Mouse (Mus musculus): ENCODE results near the gene Abt1. TPM values are rescaled to one million over a fixed set of nuclear protein-coding genes. Genes with fewer than 3 reads are reported as not detected.
A peak's percentile ranks its signal among the peaks of the same experiment; 100 is the strongest.

The Abt1 gene
- polyA plus RNA-seq, 1 experiment from 2014 or later, result 13.1 TPM

DNA sequence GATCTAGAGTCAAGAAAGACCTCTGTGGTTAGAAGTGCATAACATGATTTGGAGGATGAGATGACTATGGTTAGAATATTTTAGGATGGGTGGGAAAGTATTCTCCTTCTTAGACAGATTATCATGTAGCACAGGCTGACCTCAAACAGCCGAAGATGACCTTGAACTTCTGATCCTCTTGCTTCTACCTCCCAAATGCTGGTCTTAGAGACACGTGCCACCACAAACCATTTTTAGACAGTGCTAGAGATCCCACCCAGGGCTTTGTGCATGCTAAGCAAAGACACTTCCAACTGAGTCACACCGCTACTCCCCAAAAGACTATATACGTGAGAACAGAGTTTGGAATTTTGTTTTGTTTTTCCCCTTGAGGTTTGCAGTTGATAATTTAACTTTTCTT lies 38.4 kb upstream of the Abt1 start:
- H3K4me1 ChIP-seq (replicated peaks; ENCODE audit: control insufficient read depth, insufficient read depth, low read length), result peaks cover 39% of the 10 kb centered on the region
- H3K4me3 ChIP-seq (ENCODE audit: low read depth, low read length), result no peak overlapping the region
- H3K9ac ChIP-seq (ENCODE audit: low read depth, low read length), result no peak overlapping the region
- no peak overlapping the region for H3K27ac ChIP-seq (ENCODE audit: low read depth, low read length)
- H3K27me3 ChIP-seq (replicated peaks; ENCODE audit: control insufficient read depth, insufficient read depth, low read length), result no peaks in the 10 kb centered on the region
- WGBS, result 74% methylated on average over 4 of the region's 4 CpGs
- ATAC-seq (replicated peaks; ENCODE audit: low FRiP score) (no peak), DNase-seq (ENCODE audit: low spot score) (no peak)
- no peak overlapping the region for H3K4me2 ChIP-seq
- no peaks in the 10 kb centered on the region for H3K9me3 ChIP-seq (ENCODE audit: control insufficient read depth, low read length)
- H3K36me3 ChIP-seq (ENCODE audit: control insufficient read depth, insufficient read depth, low read length), result no peaks in the 10 kb centered on the region

DNA sequence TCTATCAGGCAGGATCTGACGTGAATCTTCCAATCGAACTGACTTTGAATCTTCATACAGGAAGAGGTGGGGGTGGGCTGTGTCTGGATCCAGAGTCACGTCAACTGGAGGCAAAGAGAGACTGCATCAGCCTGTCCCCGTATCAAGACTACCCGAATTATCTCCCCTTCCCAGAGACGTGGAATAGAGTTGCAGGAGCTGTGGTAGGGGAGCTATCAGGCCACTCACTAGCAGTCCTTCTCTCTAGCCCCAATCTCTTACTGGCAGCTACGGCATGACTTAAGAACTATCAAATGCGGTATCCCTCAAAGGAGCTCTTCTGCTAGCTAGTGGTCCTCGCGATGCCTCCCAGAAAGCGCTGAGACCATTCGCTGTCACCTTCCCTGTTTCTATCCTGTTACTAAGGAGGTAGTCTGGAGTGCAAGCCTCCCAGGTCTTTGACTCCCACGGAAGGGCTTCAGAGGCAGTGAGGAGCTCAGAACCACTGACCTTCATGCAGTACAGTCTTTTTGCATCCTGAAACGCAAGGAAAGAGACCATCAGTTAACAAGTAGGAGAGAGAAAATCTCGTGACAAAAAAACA lies 35.7 kb upstream of the Abt1 start:
- H3K4me2 ChIP-seq, result peak overlapping the region; percentile 75
- H3K4me3 ChIP-seq (ENCODE audit: low read depth, low read length), result peak overlapping the region; percentile 42
- DNase-seq (ENCODE audit: low spot score), result peak; percentile 53
- H3K4me1 ChIP-seq (replicated peaks; ENCODE audit: control insufficient read depth, insufficient read depth, low read length), result peaks cover 30% of the 10 kb centered on the region
- no peaks in the 10 kb centered on the region for H3K27me3 ChIP-seq (replicated peaks; ENCODE audit: control insufficient read depth, insufficient read depth, low read length)
- no peaks in the 10 kb centered on the region for H3K9me3 ChIP-seq (ENCODE audit: control insufficient read depth, low read length)
- H3K27ac ChIP-seq (ENCODE audit: low read depth, low read length), result peak overlapping the region; percentile 98
- 12% methylated on average over 15 of the region's 15 CpGs for WGBS
- H3K36me3 ChIP-seq (ENCODE audit: control insufficient read depth, insufficient read depth, low read length), result no peaks in the 10 kb centered on the region
- ATAC-seq (replicated peaks; ENCODE audit: low FRiP score), result peak; percentile 97
- H3K9ac ChIP-seq (ENCODE audit: low read depth, low read length), result peak overlapping the region; percentile 69

DNA sequence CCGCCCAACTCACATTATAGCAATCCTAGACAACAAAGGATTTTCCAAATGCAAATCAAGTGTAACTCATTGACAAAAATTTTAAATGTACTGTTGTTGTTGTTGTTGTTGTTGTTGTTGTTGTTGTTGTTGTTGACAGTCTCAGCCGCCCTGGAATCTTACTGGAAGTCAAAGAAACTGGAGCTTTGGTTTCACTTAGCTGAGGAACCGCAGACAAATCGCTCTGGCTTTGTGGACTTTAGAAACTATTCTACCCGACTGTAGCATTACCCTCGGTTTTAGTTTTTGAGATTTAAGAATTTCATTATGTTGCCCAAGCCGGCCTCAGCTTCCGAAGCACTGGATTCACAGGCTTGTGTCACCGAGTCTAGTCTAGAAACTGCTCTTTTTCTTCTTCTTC lies 30.3 kb upstream of the Abt1 start:
- Histone ChIP-seq H3K36me3 (ENCODE audit: control insufficient read depth, insufficient read depth, low read length) (no peaks in the 10 kb centered on the region), H3K27ac (ENCODE audit: low read depth, low read length) (peak overlapping the region; percentile 78; the same call in 1 of the 2 replicates), H3K9ac (ENCODE audit: low read depth, low read length) (peak overlapping the region; percentile 76), H3K4me2 (peak overlapping the region; percentile 81), H3K27me3 (replicated peaks; ENCODE audit: control insufficient read depth, insufficient read depth, low read length) (no peaks in the 10 kb centered on the region), H3K4me3 (ENCODE audit: low read depth, low read length) (peak overlapping the region; percentile 78), H3K9me3 (ENCODE audit: control insufficient read depth, low read length) (no peaks in the 10 kb centered on the region), H3K4me1 (replicated peaks; ENCODE audit: control insufficient read depth, insufficient read depth, low read length) (peaks cover 17% of the 10 kb centered on the region)
- DNase-seq (ENCODE audit: low spot score), result no peak
- 3% methylated on average over 9 of the region's 9 CpGs for WGBS
- no peak for ATAC-seq (replicated peaks; ENCODE audit: low FRiP score)

DNA sequence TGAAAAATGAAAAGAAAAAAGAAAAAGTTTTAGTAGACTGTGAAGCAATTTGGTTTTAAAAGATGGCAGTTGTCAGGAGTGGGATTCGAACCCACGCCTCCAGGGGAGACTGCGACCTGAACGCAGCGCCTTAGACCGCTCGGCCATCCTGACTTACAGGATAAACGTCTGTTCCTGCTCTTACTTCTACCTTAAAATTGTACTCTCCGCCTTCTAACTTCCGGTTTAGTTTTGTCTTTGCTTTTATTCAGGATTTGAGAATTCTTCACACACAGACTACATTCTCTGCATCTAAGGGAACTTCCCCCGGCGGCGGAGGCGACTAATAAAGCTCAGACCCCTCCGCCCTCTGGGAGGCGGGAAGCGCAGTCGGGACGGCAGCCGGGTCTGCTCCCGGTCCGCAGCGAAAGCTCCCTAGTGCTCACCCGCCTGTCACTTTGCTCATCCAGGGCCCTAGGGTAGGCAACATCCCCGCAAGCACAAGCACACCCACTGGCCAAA lies 29.7 kb upstream of the Abt1 start:
- peak overlapping the region; percentile 81 for H3K4me2 ChIP-seq
- H3K4me3 ChIP-seq (ENCODE audit: low read depth, low read length), result peak overlapping the region; percentile 78
- ATAC-seq (replicated peaks; ENCODE audit: low FRiP score), result peak; percentile 79
- no peaks in the 10 kb centered on the region for H3K27me3 ChIP-seq (replicated peaks; ENCODE audit: control insufficient read depth, insufficient read depth, low read length)
- no peaks in the 10 kb centered on the region for H3K36me3 ChIP-seq (ENCODE audit: control insufficient read depth, insufficient read depth, low read length)
- H3K9ac ChIP-seq (ENCODE audit: low read depth, low read length), result peak overlapping the region; percentile 76
- H3K9me3 ChIP-seq (ENCODE audit: control insufficient read depth, low read length), result no peaks in the 10 kb centered on the region
- peak; percentile 84 for DNase-seq (ENCODE audit: low spot score)
- H3K4me1 ChIP-seq (replicated peaks; ENCODE audit: control insufficient read depth, insufficient read depth, low read length), result peaks cover 14% of the 10 kb centered on the region
- whole genome bisulfite sequencing, result under 1% methylated on average over 25 of the region's 25 CpGs
- peak overlapping the region; percentile 78 for H3K27ac ChIP-seq (ENCODE audit: low read depth, low read length)

DNA sequence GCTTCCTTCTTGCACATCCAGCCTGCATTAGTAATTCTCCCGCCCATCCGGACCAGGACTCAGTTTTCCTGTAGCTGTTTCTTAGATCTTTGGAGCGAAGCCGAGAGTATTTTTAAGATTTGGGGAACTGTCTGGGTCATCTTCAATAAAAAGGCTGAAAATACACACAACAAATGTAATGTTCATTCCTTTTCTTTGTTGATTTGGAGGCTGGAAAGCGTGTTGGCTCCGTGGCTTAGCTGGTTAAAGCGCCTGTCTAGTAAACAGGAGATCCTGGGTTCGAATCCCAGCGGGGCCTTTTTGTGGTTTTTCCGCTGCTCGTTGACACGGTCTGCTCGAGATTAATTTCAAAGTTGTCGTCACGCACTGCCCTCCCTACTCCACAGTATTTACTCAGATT lies 26.7 kb upstream of the Abt1 start:
- Histone ChIP-seq H3K9ac (ENCODE audit: low read depth, low read length) (peak overlapping the region; percentile 65), H3K4me1 (replicated peaks; ENCODE audit: control insufficient read depth, insufficient read depth, low read length) (0 out of 2 replicates have a peak, but pooled peaks cover 5% of the 10 kb centered on the region), H3K27ac (ENCODE audit: low read depth, low read length) (peak overlapping the region; percentile 80; the same call in 1 of the 2 replicates), H3K9me3 (ENCODE audit: control insufficient read depth, low read length) (no peaks in the 10 kb centered on the region), H3K27me3 (replicated peaks; ENCODE audit: control insufficient read depth, insufficient read depth, low read length) (no peaks in the 10 kb centered on the region), H3K36me3 (ENCODE audit: control insufficient read depth, insufficient read depth, low read length) (no peaks in the 10 kb centered on the region), H3K4me2 (peak overlapping the region; percentile 78), H3K4me3 (ENCODE audit: low read depth, low read length) (peak overlapping the region; percentile 55)
- DNase-seq (ENCODE audit: low spot score), result peak; percentile 86
- ATAC-seq (replicated peaks; ENCODE audit: low FRiP score), result peak; percentile 40
- under 1% methylated on average over 15 of the region's 15 CpGs for WGBS

DNA sequence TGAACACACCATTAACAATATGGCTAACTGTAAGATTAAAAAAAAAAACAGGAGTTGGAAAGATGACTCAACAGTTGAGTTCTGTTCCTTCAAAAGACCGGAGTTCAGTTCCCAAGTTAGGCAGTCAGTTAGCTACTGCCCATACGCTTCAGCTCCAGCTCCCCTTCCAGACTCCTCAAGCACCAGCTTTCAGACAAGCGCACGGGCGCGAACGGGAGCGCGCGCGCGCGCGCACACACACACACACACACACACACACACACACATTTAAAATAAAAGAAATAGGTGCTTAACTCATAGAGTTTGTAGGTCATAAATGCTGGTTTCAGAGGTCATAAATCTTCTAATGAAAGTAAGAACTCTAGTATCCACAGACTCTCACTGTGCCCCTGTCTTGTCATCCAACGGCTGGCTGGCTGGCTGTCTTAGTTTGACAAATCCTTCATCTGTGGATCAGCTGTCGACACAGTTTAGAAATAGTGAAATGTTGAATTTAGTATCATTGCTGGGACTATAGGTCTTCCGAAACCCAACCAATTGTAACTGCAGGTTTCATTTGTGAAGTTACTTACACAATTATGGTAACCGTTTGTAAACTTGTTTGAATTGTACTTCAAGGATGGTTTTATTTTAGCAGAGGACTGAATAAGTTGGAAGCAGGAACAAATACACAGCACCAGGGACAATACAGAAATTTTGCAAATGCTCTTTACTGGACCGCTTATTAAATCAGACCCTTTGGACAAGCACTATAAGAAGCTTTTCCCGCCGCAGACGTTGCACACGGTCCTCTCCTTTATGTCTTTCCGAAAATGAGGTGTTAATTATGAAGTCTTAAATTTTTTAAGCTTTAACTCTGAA lies 25.8 kb upstream of the Abt1 start:
- DNase-seq (ENCODE audit: low spot score) (peak; percentile 84), ATAC-seq (replicated peaks; ENCODE audit: low FRiP score) (peak; percentile 32)
- Histone ChIP-seq H3K4me2 (peak overlapping the region; percentile 78), H3K4me1 (replicated peaks; ENCODE audit: control insufficient read depth, insufficient read depth, low read length) (peaks cover 9% of the 10 kb centered on the region; the same call in 1 of the 2 replicates), H3K4me3 (ENCODE audit: low read depth, low read length) (peak overlapping the region; percentile 55), H3K36me3 (ENCODE audit: control insufficient read depth, insufficient read depth, low read length) (no peaks in the 10 kb centered on the region), H3K9me3 (ENCODE audit: control insufficient read depth, low read length) (no peaks in the 10 kb centered on the region), H3K9ac (ENCODE audit: low read depth, low read length) (peak overlapping the region; percentile 65), H3K27ac (ENCODE audit: low read depth, low read length) (peak overlapping the region; percentile 80), H3K27me3 (replicated peaks; ENCODE audit: control insufficient read depth, insufficient read depth, low read length) (no peaks in the 10 kb centered on the region)
- under 1% methylated on average over 24 of the region's 24 CpGs for WGBS

DNA sequence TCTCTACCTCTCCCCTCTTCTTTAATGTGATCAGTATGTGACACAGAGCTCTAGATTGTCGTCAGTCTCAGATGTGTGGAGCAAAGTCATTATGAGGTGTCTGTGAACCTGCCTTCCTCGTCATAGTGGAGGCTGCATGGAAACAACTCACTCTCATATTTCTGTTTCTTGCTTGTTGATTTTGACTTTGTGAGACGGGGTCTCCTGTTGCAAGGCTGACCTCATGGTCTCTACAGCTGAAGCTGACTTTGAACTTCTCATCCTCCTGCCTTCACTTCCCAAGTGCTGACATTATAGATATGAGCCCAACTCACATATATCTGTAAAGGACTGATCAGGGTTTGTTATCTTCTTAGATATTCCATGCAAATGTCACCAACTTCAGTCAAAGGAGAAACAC lies 25.1 kb upstream of the Abt1 start:
- peak overlapping the region; percentile 80 for H3K27ac ChIP-seq (ENCODE audit: low read depth, low read length)
- DNase-seq (ENCODE audit: low spot score), result no peak

DNA sequence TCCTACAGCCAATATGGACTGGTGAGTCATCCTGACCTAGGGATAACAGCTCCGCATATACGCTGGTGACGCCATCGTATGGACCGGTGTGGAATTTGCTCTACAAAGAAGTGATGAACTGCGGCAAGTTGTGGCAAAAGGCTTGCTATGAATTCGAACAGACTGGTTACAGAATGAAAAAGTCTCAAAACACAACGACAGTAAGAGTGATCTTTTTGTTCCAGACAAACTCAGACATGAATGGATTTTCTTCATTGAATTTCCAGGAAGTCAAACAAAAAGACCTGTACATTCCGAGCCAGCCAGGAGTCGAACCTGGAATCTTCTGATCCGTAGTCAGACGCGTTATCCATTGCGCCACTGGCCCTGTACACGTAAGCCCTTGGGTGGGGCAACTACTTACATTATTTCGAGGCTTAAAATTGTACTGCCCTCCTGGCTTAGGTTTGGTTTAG lies 22.9 kb upstream of the Abt1 start:
- no peaks in the 10 kb centered on the region for H3K9me3 ChIP-seq (ENCODE audit: control insufficient read depth, low read length)
- under 1% methylated on average over 16 of the region's 16 CpGs for WGBS
- peak overlapping the region; percentile 78 for H3K4me2 ChIP-seq
- H3K9ac ChIP-seq (ENCODE audit: low read depth, low read length), result peak overlapping the region; percentile 49
- peak overlapping the region; percentile 79 for H3K4me3 ChIP-seq (ENCODE audit: low read depth, low read length)
- no peaks in the 10 kb centered on the region for H3K36me3 ChIP-seq (ENCODE audit: control insufficient read depth, insufficient read depth, low read length)
- no peaks in the 10 kb centered on the region for H3K27me3 ChIP-seq (replicated peaks; ENCODE audit: control insufficient read depth, insufficient read depth, low read length)
- peaks cover 10% of the 10 kb centered on the region; the same call in 1 of the 2 replicates for H3K4me1 ChIP-seq (replicated peaks; ENCODE audit: control insufficient read depth, insufficient read depth, low read length)
- DNase-seq (ENCODE audit: low spot score) (peak; percentile 85), ATAC-seq (replicated peaks; ENCODE audit: low FRiP score) (peak; percentile 54)
- peak overlapping the region; percentile 51 for H3K27ac ChIP-seq (ENCODE audit: low read depth, low read length)

More for the DNA sequence above, 25.1 kb upstream of the Abt1 start:
- peak overlapping the region; percentile 78 for H3K4me2 ChIP-seq
- ATAC-seq (replicated peaks; ENCODE audit: low FRiP score), result no peak
- no peaks in the 10 kb centered on the region for H3K36me3 ChIP-seq (ENCODE audit: control insufficient read depth, insufficient read depth, low read length)
- peak overlapping the region; percentile 65 for H3K9ac ChIP-seq (ENCODE audit: low read depth, low read length)
- peak overlapping the region; percentile 55 for H3K4me3 ChIP-seq (ENCODE audit: low read depth, low read length)
- H3K27me3 ChIP-seq (replicated peaks; ENCODE audit: control insufficient read depth, insufficient read depth, low read length), result no peaks in the 10 kb centered on the region
- 33% methylated on average over 3 of the region's 3 CpGs for WGBS
- H3K9me3 ChIP-seq (ENCODE audit: control insufficient read depth, low read length), result no peaks in the 10 kb centered on the region
- H3K4me1 ChIP-seq (replicated peaks; ENCODE audit: control insufficient read depth, insufficient read depth, low read length), result peaks cover 10% of the 10 kb centered on the region; the same call in 1 of the 2 replicates
